Mouse (Mus musculus): ENCODE measurements around the gene Olfr1269. TPM values are rescaled to one million over a fixed set of nuclear protein-coding genes. Genes with fewer than 3 reads are reported as not detected.

Gene Olfr1269
- 0.12 TPM for polyA plus RNA-seq (2017; shearing (Covaris generic))

DNA sequence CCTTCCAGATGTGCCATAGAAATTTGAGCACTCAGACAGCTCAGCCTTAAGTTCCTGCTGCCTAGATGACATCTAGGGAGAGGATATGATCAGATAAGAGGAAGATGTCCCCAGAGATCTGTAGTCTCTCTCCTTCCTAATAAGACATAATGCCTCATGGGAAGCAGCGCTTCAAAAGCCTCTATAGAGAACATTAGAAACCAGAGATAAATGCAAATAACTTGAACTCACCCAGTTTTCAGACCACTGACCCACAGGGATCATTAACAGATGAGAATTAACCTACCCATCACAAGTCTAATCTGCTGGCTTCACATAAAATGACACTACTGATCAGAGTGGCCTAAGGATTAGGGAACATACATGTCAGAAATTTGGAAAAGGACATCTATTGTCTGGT is at the start of gene Olfr1269:
Gene Olfr1269, minus strand, starts transcription at position 101 of the 400 bp plus-strand sequence.

DNA sequence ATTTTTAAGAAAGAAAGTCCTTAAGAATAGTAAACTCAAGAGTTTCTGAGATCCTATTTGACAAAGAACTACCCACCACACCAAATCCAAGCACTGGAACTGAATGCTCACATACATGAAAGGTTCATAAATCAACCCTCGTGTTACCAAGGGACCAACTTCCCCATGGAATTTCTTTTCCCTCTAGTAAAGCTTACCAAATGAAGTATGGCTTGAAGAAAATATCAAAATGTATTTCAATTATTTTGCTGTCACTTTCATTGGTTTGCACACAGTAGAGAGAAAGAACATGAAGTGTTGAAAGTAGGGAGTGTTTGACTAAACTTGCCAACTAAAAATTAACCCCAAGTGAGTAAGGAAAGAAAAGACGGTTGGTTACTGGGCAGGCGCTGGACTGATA is 31.8 kb upstream of the Olfr1269 start, which contains the start of gene Olfr1270:
Gene Olfr1270, minus strand, starts transcription at position 101 of the 400 bp plus-strand sequence.

GRCm38 (mm10) chr2:90142196-90142595 is 21.0 kb upstream of the Olfr1269 start, which contains the start of gene Olfr32:
Gene Olfr32 (minus strand): TSS chr2:90142296.

Other genes starting within 250 kb of the Olfr1269 start
- gene Olfr1257, start 243.0 kb downstream of the Olfr1269 start, polyA plus RNA-seq (2017; shearing (Covaris generic)): not detected
- 0.05 TPM for gene Olfr1258, start 194.1 kb downstream of the Olfr1269 start, polyA plus RNA-seq (2017; shearing (Covaris generic))
- gene Olfr1259, start 172.7 kb downstream of the Olfr1269 start, polyA plus RNA-seq (2017; shearing (Covaris generic)): not detected
- 0.09 TPM for gene Olfr1260, start 147.1 kb downstream of the Olfr1269 start, polyA plus RNA-seq (2017; shearing (Covaris generic))
- gene Olfr1261, start 130.2 kb downstream of the Olfr1269 start, polyA plus RNA-seq (2017; shearing (Covaris generic)): not detected
- not detected for gene Olfr1262, start 121.3 kb downstream of the Olfr1269 start, polyA plus RNA-seq (2017; shearing (Covaris generic))
- gene Olfr1263, start 109.3 kb downstream of the Olfr1269 start, polyA plus RNA-seq (2017; shearing (Covaris generic)): 0.30 TPM
- 0.11 TPM for gene Olfr1264, start 95.8 kb downstream of the Olfr1269 start, polyA plus RNA-seq (2017; shearing (Covaris generic))
- not detected for gene Olfr1265, start 86.1 kb downstream of the Olfr1269 start, polyA plus RNA-seq (2017; shearing (Covaris generic))
- gene Olfr140, start 57.8 kb downstream of the Olfr1269 start, polyA plus RNA-seq (2017; shearing (Covaris generic)): not detected
- gene Olfr32, start 20.9 kb upstream of the Olfr1269 start, polyA plus RNA-seq (2017; shearing (Covaris generic)): not detected
- not detected for gene Olfr1270, start 31.7 kb upstream of the Olfr1269 start, polyA plus RNA-seq (2017; shearing (Covaris generic))
- not detected for gene Olfr1506, start 103.1 kb upstream of the Olfr1269 start, polyA plus RNA-seq (2017; shearing (Covaris generic))
- not detected for gene Olfr142, start 136.2 kb upstream of the Olfr1269 start, polyA plus RNA-seq (2017; shearing (Covaris generic))
- 0.15 TPM for gene Olfr1271, start 149.6 kb upstream of the Olfr1269 start, polyA plus RNA-seq (2017; shearing (Covaris generic))
- not detected for gene Olfr1272, start 171.4 kb upstream of the Olfr1269 start, polyA plus RNA-seq (2017; shearing (Covaris generic))
- 0.50 TPM for gene Gm13769, start 200.8 kb upstream of the Olfr1269 start, polyA plus RNA-seq (2017; shearing (Covaris generic))

Measured in effector memory CD4-positive, alpha-beta T cell, adult 7 months (primary cell).